In genomic region chr4:153129345-153129744, GRCm38 (mm10) we compare ENCODE assay signal across 13 mouse cellular contexts.
DNase-seq lines count a peak whose midpoint lies in the region; ATAC-seq lines count a peak whose summit lies in the region.
"Had no signal": no experiment of that assay in that cellular context is flagged by ENCODE, and none has a peak within 500 bp of the region (broad histone marks: within the 10 kb centered on the region; RNA-seq: fewer than 3 reads in every experiment).

No protein-coding gene starts in this region.

- H3K9me3 ChIP-seq in kidney, embryonic 14.5 days (ENCODE audit: control insufficient read depth, low read length), result peaks cover 9% of the 10 kb centered on the region; the same call in 1 of the 2 replicates
- H3K9me3 ChIP-seq: heart, embryonic 15.5 days; stomach, embryonic 15.5 days had no signal

- intact Hi-C loops in left cerebral cortex, postnatal 4 days (cut with DNase I), result no loop called here

- H3K27ac ChIP-seq in kidney, embryonic 14.5 days (ENCODE audit: low read depth, low read length), result no peak overlapping the region
- H3K27ac ChIP-seq: heart, embryonic 15.5 days; stomach, embryonic 15.5 days had no signal

- 98% methylated on average over 2 of the region's 2 CpGs for WGBS in kidney, embryonic 14.5 days

- no peak overlapping the region for H3K9ac ChIP-seq in kidney, embryonic 14.5 days (ENCODE audit: low read depth, low read length)
- H3K9ac ChIP-seq: heart, embryonic 15.5 days; liver, postnatal 0 days; stomach, embryonic 15.5 days had no signal

- H3K27me3 ChIP-seq in kidney, embryonic 14.5 days (ENCODE audit: control insufficient read depth, insufficient read depth, low read length), result no peaks in the 10 kb centered on the region
- H3K27me3 ChIP-seq: heart, embryonic 15.5 days; stomach, embryonic 15.5 days had no signal

- ATAC-seq in cerebellum, adult (ENCODE audit: insufficient number of reproducible peaks, low FRiP score, low TSS enrichment), result peak; percentile 51; the same call in 1 of the 2 replicates
- ATAC-seq in kidney, embryonic 14.5 days (ENCODE audit: low FRiP score, low TSS enrichment), result no peak
- ATAC-seq: intestine, embryonic 16.5 days; liver, postnatal 0 days had no signal

- H3K36me3 ChIP-seq in kidney, embryonic 14.5 days (ENCODE audit: control insufficient read depth, insufficient read depth, low read length), result no peaks in the 10 kb centered on the region
- H3K36me3 ChIP-seq: heart, embryonic 15.5 days; stomach, embryonic 15.5 days had no signal

- DNase-seq in cerebellum, postnatal 10 days, result peak; percentile 79 to 86
- DNase-seq in layer of hippocampus, adult 9-10 months (ENCODE audit: low spot score), result peak; percentile 5
- DNase-seq in left cerebral cortex, postnatal 4 days, result peak; percentile 75
- no peak for DNase-seq in heart, adult 18-20 months
- no peak for DNase-seq in retina, postnatal 1 day
- DNase-seq in kidney, adult 9 months, result no peak
- DNase-seq: adrenal gland, adult 8-10 months; liver, postnatal 0 days had no signal

- peaks cover 6% of the 10 kb centered on the region; the same call in 1 of the 2 replicates for H3K4me1 ChIP-seq in kidney, embryonic 14.5 days (ENCODE audit: control insufficient read depth, insufficient read depth, low read length)
- H3K4me1 ChIP-seq: heart, embryonic 15.5 days; stomach, embryonic 15.5 days had no signal

- no peak overlapping the region for H3K4me3 ChIP-seq in kidney, embryonic 14.5 days (ENCODE audit: low read length)
- H3K4me3 ChIP-seq: heart, embryonic 15.5 days; stomach, embryonic 15.5 days had no signal

- no peak overlapping the region for H3K4me2 ChIP-seq in kidney, embryonic 14.5 days (replicated peaks; ENCODE audit: low read depth, low read length)
- H3K4me2 ChIP-seq: heart, embryonic 15.5 days; stomach, embryonic 15.5 days had no signal

Comparison
In these comparisons a context has a peak if more than half of its experiments do, and no peak if none do; other contexts are left out.
1. DNase-seq: peak in cerebellum, postnatal 10 days (2 of 2), layer of hippocampus, adult 9-10 months (single experiment) and left cerebral cortex, postnatal 4 days (single experiment); none in heart, adult 18-20 months (0 of 2), retina, postnatal 1 day (single experiment) and kidney, adult 9 months (single experiment).